Mouse (Mus musculus): ENCODE measurements around the gene Osbpl3.

- TF ChIP-seq CTCF (IDR thresholded peaks at IDR 0.05; ENCODE audit: control insufficient read depth, insufficient read depth, insufficient replicate concordance, low read depth, low read length) = no peak
- no peak for TF ChIP-seq POLR2A (IDR thresholded peaks at IDR 0.05; ENCODE audit: control insufficient read depth, low read depth, low read length)
These were observed 5.6 kb upstream of the Osbpl3 start for GRCm38 (mm10) chr6:50461585-50461984.
